Mouse (Mus musculus) adrenal gland, postnatal 25 days (tissue): ENCODE measurements around the gene Pvalb. TPM values are rescaled to one million over a fixed set of nuclear protein-coding genes. Genes with fewer than 3 reads are reported as not detected.

Experiments used
- DNase-seq: peaks from one replicate; pipeline ENCODE4 v3.0.0; 2021; ENCODE audit warnings: mixed read lengths
- total RNA-seq: library from RNA; stranded (reverse); gene quantifications from 2 replicates; pipeline ENCODE4 v1.2.3, GENCODE M21; 2021

Gene Pvalb
- total RNA-seq, 1 experiment from 2014 or later: not detected

DNA sequence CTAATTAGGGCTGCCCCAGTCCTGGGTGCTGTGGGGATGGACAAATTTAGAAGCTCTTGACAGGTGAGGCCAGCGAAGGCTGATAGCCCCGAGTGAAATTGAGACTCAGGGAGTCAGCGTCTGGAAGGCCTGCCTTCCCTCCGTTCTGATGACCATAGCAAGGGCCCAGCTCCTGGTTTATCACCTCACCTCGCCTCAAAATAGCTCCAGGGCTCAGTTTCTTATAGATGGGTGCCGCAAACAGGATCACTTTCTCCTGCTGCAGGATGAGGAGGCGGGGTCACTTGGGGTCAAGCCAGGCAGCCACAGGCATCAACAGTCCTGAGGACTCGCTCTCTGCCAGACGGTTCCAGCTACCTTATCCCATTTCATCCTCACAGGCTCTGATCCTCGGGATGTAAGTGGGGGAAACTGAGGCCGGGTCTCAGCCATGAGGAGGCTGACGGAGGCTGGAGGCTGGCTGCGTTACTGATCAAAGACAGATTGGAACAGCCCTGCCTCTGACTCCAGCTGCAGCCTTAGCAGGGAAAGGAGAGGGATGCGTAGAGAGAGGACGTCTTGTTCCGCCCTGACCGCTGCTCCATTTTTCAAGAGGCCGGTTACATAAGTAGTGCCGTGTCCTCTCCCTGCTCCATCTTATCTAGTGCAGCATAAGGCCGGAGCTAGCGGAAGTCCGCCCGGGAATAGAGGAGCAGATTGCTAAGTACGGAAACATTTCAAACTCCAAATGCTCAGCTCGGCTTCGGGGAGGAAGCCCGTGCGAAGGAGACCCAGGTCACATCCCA is 10.9 kb downstream of the Pvalb start:
- DNase-seq: no peak

DNA sequence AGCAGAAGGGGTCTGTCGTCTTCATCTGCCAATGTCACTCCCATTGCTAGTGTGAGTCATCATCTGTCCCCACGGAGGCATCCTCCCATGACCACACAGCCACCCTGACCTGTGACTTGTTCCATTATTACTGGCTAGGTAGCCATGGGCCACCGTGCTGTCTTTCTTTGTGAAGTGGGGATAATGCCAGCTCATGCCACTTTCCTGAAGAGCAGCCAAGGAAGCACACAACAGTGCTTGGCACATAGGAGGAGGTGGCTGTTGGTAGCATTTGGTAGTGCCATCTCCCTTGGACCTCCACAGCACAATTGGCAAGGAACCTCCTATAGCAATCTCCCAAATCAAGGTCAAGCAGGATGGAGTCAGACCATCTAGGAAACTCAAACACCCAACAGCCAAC is 11.9 kb downstream of the Pvalb start:
- no peak for DNase-seq

DNA sequence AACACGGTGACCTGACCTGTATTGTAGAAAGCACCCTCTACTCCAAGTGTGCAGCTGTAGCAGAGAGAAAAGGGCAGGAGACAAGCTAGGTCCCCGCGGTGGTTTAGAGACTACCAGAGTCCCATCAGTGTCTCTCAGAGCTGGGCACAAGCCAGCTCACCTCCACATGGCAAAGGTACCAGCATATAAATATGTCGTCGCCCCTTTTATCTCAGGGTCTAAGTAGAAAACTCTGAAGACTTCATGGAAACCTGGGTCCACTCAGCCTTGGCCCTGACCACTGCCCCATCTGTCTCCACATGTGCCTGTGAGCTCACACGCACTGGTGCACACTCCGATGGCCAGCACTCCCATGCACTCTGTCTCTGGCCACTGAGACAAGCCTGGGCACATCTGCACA is 16.6 kb downstream of the Pvalb start:
- DNase-seq: no peak

DNA sequence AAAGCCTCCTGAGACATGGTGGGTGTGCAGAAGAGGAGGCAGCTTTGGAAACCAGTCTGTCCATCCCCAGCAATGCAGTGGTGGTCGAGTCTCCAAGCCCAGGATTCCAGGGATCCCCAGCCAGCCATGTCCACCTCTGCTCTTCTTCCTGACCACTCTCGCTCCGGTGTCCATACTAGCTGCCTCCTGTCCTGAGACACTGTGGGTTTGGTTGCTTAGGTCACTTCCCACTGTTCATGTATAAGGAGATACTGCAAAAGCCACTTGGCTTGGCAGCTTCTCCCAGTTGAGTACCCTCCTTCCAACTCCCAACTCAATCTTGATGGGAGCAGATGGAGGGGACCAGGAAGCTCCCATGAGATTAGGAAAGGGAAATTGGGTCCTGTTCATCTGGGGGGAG is 17.7 kb downstream of the Pvalb start:
- DNase-seq: no peak

DNA sequence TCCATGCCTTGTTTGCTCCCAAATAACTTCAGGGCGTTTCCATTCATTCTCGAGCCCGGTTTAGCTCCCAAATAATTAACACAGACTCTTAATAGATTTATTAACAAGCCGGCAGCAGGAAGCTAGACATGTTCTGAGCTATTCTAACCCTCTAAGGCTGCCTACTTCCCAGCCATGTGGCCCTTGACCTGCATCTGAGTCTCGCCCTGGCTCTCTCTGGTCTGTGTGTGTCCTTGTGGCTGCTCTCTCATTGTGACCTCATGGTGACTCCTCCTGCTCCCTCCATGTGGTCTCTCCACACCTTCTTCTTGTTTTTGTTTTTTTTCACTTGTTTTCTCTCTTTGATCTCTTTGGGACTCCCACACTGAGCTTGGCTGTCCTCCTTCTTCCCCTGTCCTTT is 19.3 kb downstream of the Pvalb start:
- DNase-seq: no peak

DNA sequence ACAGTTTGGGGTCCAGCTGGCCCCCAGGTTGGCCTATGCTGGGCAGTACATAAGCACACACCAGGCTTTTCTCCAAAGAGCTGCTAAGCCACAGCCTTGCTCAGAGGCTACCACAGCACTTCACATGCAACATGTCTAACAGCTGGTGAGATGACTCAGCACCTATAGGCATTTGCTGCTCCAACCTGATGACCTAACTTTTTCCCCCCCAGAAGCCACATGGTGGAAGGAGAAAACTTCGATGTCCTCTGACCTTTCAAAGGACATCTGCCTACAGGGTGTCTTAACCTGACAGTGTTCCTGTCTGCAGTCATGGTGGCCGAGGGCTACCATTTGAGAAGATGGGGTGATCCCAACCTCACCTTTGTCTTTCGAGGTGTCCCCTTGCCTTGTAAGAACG is 20.6 kb downstream of the Pvalb start:
- no peak for DNase-seq

DNA sequence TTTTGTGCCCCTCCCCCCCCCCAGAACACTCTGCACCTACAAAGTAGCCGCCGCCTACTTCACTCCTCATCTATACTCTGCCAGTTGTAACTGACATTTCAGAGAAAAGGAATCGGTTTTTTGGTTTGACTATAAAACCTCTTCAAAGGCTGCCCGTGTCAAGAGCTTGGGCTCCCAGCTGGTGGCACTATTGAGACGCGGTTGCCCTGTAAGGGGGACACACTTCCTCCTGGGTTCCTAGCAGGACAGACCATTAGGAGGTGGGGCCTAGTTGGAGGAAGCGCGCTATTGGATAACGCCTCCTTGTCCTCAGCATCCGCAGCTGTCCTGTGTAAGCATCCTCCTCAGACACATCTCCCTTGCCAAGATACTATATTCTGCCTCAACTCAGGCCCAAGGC is 21.3 kb downstream of the Pvalb start:
- peak; percentile 38 for DNase-seq

DNA sequence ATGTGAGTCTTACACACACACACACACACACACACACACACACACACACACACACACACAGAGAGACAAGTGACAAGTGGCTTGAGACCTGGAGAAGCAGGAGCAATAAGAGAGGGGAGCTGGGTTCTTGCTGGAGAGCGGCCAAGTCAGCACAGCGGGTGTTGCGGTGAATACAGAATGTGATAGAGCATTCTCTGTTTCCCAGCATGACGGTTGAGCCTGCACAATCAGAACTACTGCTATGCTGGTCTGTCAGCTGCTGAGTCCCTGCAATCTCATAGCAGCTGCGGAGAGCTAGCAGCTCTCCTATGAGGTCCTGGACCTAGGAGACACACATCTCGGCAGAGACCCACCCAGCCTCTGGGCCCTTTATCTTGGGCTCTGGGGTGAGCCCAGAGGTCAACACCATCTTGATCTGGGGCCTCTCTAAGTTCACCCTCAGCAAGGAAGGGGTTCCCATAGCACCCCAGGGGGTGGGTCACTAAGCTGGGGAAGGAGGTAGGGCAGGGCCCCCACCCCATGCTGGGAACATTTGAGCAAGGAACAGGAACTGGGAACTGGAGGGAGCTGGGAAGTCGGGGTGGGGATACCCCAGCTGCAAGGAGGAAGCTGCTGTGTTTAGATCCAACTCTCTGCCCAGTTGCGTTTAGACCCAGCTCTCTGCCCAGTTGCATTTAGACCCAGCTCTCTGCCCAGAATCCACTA is 24.3 kb downstream of the Pvalb start:
- DNase-seq: peak; percentile 34

DNA sequence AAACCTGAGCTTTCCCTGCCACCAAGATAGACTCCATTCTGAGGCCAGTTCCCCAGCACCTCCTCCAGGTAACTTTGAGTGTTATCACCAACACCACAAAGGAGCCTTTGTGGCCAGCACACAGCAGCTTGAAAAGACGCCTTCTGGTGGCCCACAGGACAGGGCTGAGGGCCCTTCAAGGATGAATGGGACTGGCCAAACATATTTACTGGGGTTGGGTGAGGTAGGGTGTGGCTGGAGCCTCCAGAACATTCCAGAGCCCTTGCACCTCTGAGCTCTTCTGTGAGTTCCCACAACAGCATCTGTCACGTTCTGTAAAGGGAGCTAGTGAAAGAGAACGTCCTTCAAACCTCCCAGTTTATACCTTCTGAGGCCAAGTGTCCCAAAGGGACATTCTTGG is 26.4 kb downstream of the Pvalb start:
- DNase-seq: no peak

DNA sequence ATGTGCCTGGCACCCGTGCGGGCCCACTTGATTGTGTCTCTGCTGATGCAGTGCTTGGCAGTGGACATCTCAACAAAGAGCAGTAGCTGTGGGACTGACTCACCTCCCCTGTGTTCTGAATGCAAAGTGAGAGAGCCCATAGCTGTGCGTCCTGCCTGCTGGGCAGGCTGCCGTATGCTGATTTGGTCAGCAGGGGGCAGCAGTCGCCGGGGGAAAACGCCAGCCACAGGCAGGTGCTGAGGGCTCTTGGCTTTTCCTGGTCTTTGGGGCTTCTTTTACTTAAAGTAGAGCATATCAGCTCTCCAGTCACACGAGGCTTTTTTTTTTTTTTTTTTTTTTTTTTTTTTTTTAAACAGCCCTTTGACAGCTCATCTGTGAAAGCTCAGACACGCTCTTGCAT is 27.8 kb downstream of the Pvalb start:
- DNase-seq: peak; percentile 88

DNA sequence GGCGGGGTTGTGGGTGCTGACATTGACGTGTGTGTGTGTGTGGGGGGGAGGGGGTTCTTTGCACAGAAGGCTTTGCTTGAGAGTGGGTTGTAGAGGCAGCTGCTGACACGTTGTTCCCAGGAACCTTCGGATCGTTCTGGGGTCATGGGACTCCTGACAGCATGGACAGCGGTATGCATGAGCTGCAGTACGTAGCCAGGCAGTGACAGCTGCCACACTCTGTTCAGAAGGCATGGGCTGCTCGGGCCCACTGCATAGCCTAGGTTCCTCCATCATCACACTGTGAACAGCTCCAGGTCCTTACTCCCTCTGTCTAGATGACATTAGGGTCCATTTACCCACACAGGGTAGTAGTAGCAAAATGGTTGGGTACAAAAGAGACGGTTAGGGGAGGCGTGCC is 28.9 kb downstream of the Pvalb start:
- no peak for DNase-seq

DNA sequence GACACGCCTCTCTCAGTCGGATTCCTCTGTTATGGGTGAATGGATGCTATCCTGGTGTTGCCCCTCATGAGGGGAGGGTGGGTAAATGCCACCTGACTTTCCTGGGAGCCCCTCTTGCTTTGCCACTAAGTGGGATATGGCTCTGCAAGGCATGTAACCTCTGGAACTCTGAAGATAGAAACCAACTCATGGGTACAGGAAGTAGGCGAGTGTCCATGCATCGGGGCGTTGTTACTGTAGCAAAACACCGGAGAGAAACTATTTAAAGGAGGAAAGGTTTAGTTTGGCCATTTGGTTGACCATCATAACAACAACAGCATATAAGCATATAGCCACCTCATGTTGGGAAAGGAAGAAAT is 31.3 kb downstream of the Pvalb start:
- no peak for DNase-seq

DNA sequence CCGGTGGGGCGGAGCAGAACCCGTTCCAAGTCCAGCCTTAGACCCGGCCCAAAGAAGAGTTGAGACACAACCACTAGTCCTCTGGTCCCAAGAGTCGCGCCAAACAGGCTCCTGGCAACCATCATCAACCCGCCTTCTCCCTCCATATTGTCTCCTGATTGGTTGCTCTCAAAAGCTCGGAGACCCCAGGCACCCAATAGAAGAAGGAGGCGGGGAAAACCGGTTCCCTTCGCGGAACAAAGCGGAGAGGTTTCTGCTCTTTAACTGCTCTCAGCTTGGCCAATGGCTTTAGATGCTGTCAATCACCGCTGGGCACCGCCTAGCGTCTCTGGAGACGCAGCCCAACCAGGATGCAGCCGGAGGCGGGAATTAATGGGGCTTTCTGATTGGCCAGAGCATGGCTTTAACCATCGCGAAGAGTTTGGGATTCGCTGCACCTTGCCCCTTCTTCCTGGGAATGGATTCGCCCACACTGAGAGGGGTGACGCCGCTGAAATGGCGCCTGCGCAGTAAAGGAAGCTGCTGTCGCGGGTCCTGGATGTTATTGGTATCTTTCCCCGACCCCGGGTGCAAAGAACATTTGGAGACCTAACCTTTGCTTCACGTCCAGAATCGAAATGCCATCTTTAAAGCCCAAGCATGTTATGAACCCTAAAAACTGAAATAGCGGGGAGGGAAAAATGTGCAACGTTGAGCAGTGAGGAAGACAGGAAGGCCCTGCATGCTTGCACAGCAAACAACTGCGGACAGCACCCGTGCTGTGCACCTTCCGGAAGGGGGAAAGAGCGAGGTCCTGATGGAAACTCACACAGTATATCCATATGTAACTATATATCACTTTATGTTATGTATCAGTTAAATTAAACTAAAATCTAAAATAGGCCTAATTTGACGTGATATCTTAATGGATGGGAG is 32.0 kb downstream of the Pvalb start, which contains the start of gene Ift27:
TSS of gene Ift27 (minus strand) at position 136 of the 915 bp plus-strand sequence.
- peak; percentile 94 for DNase-seq

DNA sequence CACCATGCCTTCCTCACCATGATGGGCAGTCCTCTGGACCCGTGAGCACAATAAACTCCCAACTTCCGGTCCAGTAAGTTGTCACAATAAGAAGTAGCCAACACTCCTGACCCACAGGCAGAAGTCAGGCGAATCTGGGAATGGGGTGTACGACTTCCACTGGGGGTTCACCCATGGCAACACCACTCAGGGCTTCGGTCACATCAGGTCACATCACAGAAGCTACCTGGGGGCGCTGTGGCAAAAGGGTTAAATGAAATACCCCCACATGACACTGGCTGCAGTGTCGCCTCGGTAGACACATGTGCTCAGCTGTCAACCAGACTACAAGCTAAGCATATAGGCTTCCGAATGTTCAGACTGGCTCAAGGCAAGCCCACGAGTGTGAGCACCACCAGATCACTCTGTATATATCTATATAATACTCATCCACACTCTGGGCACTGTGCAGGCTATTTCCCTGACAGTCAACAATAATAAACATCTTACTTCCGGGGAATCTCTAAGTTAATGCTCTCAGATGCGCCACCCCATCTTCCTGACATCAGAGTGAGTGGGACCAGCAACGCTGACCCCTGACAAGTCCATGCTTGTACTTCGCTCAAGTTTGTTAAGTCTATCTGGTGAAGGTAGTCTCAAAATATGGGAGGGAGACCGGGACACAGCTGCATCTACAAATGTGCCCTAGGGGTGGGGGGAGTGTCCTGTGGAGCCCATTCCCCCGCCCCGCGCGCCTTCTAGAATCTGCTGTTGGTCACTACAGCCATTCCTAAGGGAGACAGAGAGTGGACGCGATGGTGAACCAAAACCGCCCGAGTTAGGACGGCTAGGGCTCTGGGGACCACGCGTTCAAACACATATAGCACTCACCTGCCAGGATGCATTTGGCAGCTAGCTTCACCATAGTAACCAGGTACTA is 33.0 kb downstream of the Pvalb start:
- no peak for DNase-seq

DNA sequence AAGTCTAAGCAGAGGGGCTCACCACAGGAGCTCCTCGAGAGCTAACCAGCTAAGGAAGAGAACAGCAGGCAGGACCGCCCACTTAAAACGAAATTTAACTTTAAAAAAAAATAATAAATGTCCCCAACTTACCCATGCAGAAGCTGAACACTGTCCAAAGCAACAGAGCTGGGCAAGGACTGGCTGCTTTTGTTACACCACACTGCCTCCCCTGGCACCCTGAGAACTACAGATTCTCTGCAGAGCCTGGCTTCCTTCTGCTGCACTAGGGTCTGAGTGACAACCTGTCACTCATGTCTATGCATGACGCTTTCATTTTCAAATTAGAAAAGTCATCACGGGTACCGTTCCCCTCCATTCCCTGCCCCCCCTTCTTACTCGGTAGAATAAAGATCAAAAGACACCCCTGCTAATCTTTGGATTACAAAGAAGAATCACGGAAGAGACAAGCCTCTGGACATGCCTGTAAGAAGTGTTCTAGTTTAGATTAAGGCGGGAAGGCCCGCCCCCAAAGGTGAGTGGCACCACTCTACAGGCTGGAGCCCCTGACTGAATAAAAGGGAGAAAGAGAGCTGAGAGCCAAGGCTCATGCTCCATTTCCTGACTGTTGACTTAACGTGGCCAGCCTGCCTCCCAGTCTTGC is 33.8 kb downstream of the Pvalb start:
- no peak for DNase-seq

DNA sequence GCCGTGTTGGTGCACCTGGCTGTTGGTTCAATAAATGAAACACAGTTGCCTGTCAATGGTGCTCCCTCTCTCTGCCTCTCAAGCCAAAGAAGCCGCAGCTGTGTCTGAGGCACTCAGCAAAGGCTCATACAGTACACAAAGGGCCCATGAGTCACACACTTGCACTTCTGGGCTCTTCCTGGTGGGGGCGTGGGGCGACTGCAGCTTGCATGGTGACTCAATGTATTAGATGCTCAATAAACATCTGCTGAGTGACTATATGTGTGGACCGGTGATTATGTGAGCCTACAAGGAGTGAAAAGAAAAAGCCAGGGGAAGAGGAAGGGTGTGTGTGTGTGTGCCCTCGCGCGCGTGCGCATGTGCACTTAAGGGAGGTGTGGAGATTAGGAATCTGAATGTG is 34.5 kb downstream of the Pvalb start:
- DNase-seq: no peak

DNA sequence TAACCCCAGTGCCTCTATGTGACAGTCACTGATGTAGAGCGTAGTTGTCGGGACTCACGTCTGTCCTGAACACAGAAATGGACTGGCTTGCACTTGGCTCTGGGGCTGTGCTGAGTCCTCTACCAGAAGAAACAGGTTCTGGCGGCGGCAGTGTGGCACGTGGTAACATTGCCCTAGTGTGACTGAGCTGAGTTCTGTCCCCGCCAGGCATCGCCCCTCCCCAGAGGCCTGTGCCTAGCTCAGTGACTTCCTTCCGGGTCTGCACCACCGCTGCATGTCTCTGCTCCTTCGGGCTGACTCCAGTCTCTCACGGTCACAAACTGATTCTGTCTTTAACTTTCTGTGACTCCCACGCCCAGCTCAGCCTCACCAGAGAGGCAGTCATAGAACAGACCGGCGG is 35.5 kb downstream of the Pvalb start:
- DNase-seq: no peak

DNA sequence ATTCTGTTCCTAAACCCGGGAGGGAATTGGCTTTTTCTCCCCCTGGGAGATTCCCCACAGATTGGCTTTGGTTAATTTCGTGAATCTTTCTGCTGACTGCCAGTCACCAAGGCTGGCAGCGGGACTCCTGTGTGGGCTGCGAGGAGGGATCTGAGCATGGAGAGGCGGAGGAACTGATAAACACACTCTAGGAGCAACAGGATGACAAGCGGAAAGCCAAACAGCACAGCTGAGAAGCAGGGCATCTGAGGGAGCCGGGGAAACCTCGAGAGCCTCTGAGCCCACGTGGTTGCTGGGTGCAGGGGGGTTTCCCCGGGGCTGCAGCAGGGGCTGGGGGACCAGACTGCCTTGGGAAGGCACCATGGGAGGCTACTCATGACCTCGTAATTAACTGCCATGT is 36.6 kb downstream of the Pvalb start:
- no peak for DNase-seq

DNA sequence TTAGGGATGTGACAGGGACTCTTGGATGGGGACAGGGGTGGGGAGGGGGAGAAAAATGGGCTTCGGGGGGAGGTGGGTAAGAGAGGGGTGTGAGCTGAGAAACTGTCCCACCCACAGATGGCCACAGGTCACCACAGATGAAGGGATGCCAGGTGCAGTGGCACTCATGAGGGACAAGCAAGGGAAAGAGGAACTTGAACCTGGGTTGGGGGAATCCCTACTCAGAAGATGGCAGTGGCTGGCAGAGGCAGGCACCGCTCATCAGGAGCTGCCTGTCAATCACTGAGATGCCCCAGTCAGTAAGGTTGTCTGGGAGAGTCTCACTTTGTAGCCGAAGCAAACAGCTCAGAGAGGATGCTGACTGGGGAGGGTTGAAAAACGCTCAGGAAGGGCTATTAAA is 40.9 kb downstream of the Pvalb start:
- no peak for DNase-seq

DNA sequence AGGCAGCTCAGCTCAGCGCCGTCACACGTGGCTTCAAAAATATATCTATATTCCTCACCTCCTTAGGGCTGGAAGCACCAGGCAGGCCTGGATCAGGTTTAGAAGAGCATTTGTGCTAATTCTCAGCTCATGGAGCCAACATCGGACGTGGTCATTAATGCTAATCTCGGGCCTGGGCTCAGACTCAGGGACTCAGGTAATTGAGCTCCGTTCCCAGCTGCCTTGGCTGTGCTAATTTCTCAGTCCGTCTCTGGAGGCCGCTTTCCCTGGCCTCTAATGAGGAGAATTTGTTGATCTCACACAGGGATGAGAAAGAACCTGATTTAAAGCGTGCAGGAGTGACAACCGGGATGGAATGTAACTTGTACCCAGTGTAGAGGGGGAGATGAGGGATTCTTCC is 41.7 kb downstream of the Pvalb start:
- DNase-seq: no peak

DNA sequence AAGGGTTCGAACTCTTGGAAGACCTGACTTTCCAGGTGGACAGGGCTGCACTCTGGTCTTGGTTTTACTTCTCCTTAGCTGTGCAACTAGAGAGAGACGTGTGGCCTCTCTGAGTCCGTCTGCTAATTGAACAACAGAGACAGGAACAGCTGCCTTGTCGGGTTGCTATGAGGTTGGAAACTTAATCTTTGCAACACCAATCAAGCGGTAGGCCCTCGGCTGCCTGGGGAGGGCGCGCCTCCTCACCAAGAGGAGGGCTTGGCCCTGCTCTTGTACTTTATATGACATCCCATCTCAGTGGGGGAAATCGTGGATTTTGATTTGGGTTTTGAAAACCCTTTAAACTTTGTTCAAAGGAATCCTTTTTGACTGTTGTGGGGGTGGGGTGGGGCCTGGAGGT is 44.3 kb downstream of the Pvalb start:
- DNase-seq: no peak
